Mouse (Mus musculus): ENCODE measurements around the gene Raet1d.
"Not testable (repeated sequence)": the region's sequence is repeated elsewhere in the genome, so short reads cannot be mapped to it uniquely, and the experiment has no call there.

Gene Raet1d

GRCm38 (mm10) chr10:22360252-22360651 is at the start of gene Raet1d:
Raet1d (plus strand) TSS chr10:22360552.
- not testable (repeated sequence) for DNase-seq (ENCODE audit: low read depth, low spot score)

GRCm38 (mm10) chr10:22322858-22323257 is 37.5 kb upstream of the Raet1d start:
- DNase-seq (ENCODE audit: low read depth, low spot score), result no peak

GRCm38 (mm10) chr10:22345721-22346120 is 14.6 kb upstream of the Raet1d start:
- not testable (repeated sequence) for DNase-seq (ENCODE audit: low read depth, low spot score)

GRCm38 (mm10) chr10:22353548-22354195 is 6.7 kb upstream of the Raet1d start:
- not testable (repeated sequence) for DNase-seq (ENCODE audit: low read depth, low spot score)

- not testable (repeated sequence) for DNase-seq (ENCODE audit: low read depth, low spot score)
Observed at GRCm38 (mm10) chr10:22354196-22354574, 6.2 kb upstream of the Raet1d start.

GRCm38 (mm10) chr10:22357373-22357772 is 3.0 kb upstream of the Raet1d start:
- DNase-seq (ENCODE audit: low read depth, low spot score), result not testable (repeated sequence)

GRCm38 (mm10) chr10:22360957-22361356 is 605 bp downstream of the Raet1d start:
- DNase-seq (ENCODE audit: low read depth, low spot score), result not testable (repeated sequence)

- not testable (repeated sequence) for DNase-seq (ENCODE audit: low read depth, low spot score)
Observed at GRCm38 (mm10) chr10:22361415-22362352, 1.3 kb downstream of the Raet1d start.

GRCm38 (mm10) chr10:22362466-22362865 is 2.1 kb downstream of the Raet1d start:
- not testable (repeated sequence) for DNase-seq (ENCODE audit: low read depth, low spot score)

- not testable (repeated sequence) for DNase-seq (ENCODE audit: low read depth, low spot score)
Observed at GRCm38 (mm10) chr10:22364915-22365314, 4.6 kb downstream of the Raet1d start.

- not testable (repeated sequence) for DNase-seq (ENCODE audit: low read depth, low spot score)
Observed at GRCm38 (mm10) chr10:22381226-22381625, 20.9 kb downstream of the Raet1d start.

GRCm38 (mm10) chr10:22390146-22390545 is 29.8 kb downstream of the Raet1d start:
- DNase-seq (ENCODE audit: low read depth, low spot score), result not testable (repeated sequence)

GRCm38 (mm10) chr10:22391616-22392015 is 31.3 kb downstream of the Raet1d start:
- DNase-seq (ENCODE audit: low read depth, low spot score), result not testable (repeated sequence)

GRCm38 (mm10) chr10:22393028-22393824 is 32.9 kb downstream of the Raet1d start:
- DNase-seq (ENCODE audit: low read depth, low spot score), result not testable (repeated sequence)

GRCm38 (mm10) chr10:22396680-22397079 is 36.3 kb downstream of the Raet1d start:
- DNase-seq (ENCODE audit: low read depth, low spot score), result not testable (repeated sequence)

GRCm38 (mm10) chr10:22402225-22402917 is 42.0 kb downstream of the Raet1d start:
- DNase-seq (ENCODE audit: low read depth, low spot score), result not testable (repeated sequence)

- not testable (repeated sequence) for DNase-seq (ENCODE audit: low read depth, low spot score)
Observed at GRCm38 (mm10) chr10:22413702-22414494, 53.5 kb downstream of the Raet1d start.

Measured in retina, adult 2 months (tissue).